Mouse (Mus musculus) C2C12 (cell line): ENCODE measurements around the gene Uncx.

Experiments
- CEBPB ChIP-seq: IDR thresholded peaks from one replicate; pipeline ENCODE4 v1.6.1; 2011; ENCODE audit warnings: low read depth, mild to moderate bottlenecking, control low read depth, moderate library complexity
- CTCF ChIP-seq: IDR thresholded peaks from one replicate; pipeline ENCODE4 v1.5.1; 2011; ENCODE audit not compliant: control insufficient read depth, insufficient read depth, insufficient read length
- MAX ChIP-seq: IDR thresholded peaks from one replicate; pipeline ENCODE4 v1.6.1; 2011; ENCODE audit warnings: mild to moderate bottlenecking, control low read depth
- USF1 ChIP-seq: IDR thresholded peaks from one replicate; pipeline ENCODE4 v1.6.1; 2011; ENCODE audit warnings: low read depth, mild to moderate bottlenecking, control low read depth, moderate library complexity

DNA sequence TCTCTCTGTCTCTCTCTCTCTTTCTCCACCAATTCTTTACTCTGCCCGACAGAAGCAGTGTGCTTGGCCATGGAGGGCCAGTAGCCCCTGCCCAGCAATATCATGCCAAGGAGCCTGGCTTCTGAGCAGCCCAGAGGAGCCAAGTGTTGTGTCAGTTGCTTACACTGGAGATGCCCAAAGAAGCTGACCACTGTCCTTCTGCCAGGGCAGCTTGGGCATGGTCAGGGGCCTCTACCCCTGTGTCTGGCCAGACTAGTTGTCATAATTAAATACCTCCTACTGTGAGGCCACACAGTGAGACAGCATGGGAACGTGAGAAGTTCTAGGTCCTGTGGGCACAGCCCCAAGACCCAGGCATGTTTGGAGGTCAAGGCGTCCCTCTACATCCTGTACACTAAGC is 49.6 kb downstream of the Uncx start:
- TF ChIP-seq MAX (no peak), CTCF (no peak), USF1 (no peak), CEBPB (no peak)
